Mouse (Mus musculus) C2C12 (cell line): ENCODE data around the gene Rnase4. TPM values are rescaled to one million over a fixed set of nuclear protein-coding genes. Genes with fewer than 3 reads are reported as not detected.

Experiments used
- H3K27me3 ChIP-seq: one replicate; pipeline ENCODE4 v1.6.1; 2011; ENCODE audit not compliant: control insufficient read depth, insufficient read depth, insufficient read length
- H3K36me3 ChIP-seq: one replicate; pipeline ENCODE4 v1.6.1; 2011; ENCODE audit not compliant: control insufficient read depth, insufficient read depth
- H3K4me3 ChIP-seq: one replicate; pipeline ENCODE4 v1.5.1; 2011; ENCODE audit warnings: mild to moderate bottlenecking, control low read depth; ENCODE audit not compliant: poor library complexity, insufficient read depth, severe bottlenecking
- H3K79me2 ChIP-seq: one replicate; pipeline ENCODE4 v1.6.1; 2011; ENCODE audit not compliant: control insufficient read depth, insufficient read depth
- H3K79me3 ChIP-seq: one replicate; pipeline ENCODE4 v1.6.1; 2011; ENCODE audit warnings: low read depth, control low read depth
- H3ac ChIP-seq: one replicate; pipeline ENCODE3; 2011; ENCODE audit warnings: low read depth; ENCODE audit not compliant: control insufficient read depth, insufficient read length
- CEBPB ChIP-seq: IDR thresholded peaks from one replicate; pipeline ENCODE4 v1.6.1; 2011; ENCODE audit warnings: low read depth, mild to moderate bottlenecking, control low read depth, moderate library complexity
- CTCF ChIP-seq: IDR thresholded peaks from one replicate; pipeline ENCODE4 v1.5.1; 2011; ENCODE audit not compliant: control insufficient read depth, insufficient read depth, insufficient read length
- FOSL1 ChIP-seq: IDR thresholded peaks from one replicate; pipeline ENCODE4 v1.8.0; 2011; ENCODE audit warnings: mild to moderate bottlenecking, low read length; ENCODE audit not compliant: poor library complexity, insufficient read depth, severe bottlenecking
- MAX ChIP-seq: IDR thresholded peaks from one replicate; pipeline ENCODE4 v1.6.1; 2011; ENCODE audit warnings: mild to moderate bottlenecking, control low read depth
- MYOD1 ChIP-seq: IDR thresholded peaks from one replicate; pipeline ENCODE4 v1.6.1; 2011; ENCODE audit warnings: low read depth; ENCODE audit not compliant: control insufficient read depth, insufficient read length
- MYOG ChIP-seq: IDR thresholded peaks from one replicate; pipeline ENCODE4 v1.6.1; 2011; ENCODE audit not compliant: control insufficient read depth, insufficient read length; ENCODE audit errors: extremely low read depth
- USF1 ChIP-seq: IDR thresholded peaks from one replicate; pipeline ENCODE4 v1.6.1; 2011; ENCODE audit warnings: low read depth, mild to moderate bottlenecking, control low read depth, moderate library complexity
- polyA plus RNA-seq: library from polyadenylated mRNA; unstranded; fragments of >200 nt; fragmentation: generic; extraction: Trizol; gene quantifications from one replicate; pipeline ENCODE4 v1.2.1, GENCODE M21; 2012; ENCODE audit warnings: missing spikeins

Rnase4 gene
- polyA plus RNA-seq, 1 experiment = 14.5 TPM

DNA sequence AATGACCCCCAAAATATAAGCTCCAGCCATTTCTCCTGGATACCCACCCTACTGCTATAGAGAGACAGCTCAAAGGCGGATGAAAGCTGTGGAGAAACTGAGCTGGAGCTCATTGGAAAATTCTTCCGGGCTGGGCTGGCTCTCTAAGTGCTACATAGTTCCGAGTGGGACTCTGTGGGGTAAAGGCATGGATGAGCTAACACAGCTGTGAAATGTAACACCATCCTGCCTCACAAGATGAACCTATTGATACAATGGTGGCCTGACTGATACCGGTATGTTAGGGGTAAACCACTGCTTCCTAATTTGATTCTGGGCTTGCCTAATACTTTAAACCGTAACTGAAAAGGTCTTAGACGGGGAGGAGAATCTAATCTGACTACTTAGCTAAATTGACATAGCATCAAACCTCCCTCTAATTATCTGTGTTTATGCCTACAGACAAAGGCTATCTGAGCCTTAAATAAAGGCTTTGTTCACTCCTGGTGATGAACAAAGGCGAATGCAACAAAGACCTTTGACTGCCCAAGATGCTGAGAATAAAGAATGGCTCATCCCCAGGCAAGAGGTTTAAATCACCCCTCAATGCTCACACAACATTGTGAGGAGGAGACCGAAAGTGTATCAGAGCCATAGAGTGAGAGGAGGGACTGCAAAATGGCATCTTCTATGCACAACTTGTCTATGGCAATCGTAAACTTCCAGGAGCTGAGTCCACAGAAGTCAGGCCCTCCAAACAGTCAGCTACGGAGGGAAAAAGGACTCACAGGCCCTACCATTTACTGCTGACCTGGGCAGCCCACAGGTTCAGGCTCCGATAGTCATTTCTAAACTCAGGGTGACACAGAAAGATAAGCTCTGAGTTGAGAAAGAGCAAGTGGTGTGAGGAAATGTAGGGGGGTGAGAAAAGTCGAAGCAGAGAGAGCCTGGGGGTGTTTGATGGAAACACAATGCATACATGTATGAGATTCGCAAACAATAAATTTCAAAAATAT, 36.3 kb upstream of the Rnase4 start:
- no peaks in the 10 kb centered on the region for H3K36me3 ChIP-seq
- no peak overlapping the region for H3K4me3 ChIP-seq
- H3K79me2 ChIP-seq = no peaks in the 10 kb centered on the region
- H3K79me3 ChIP-seq = no peaks in the 10 kb centered on the region
- H3K27me3 ChIP-seq = no peaks in the 10 kb centered on the region
- TF ChIP-seq CTCF (no peak), FOSL1 (no peak), USF1 (no peak), MYOD1 (no peak), MYOG (no peak), MAX (no peak), CEBPB (no peak)
- H3ac ChIP-seq = no peak overlapping the region

GRCm38 (mm10) chr14:51057401-51057831, 33.5 kb upstream of the Rnase4 start, which contains the start of gene Rnase12:
Rnase12 (minus strand) TSS chr14:51057661.
- no peaks in the 10 kb centered on the region for H3K27me3 ChIP-seq
- H3K79me2 ChIP-seq = no peaks in the 10 kb centered on the region
- no peak within 1 kb of the TSS for H3ac ChIP-seq
- no peaks in the 10 kb centered on the region for H3K36me3 ChIP-seq
- no peaks in the 10 kb centered on the region for H3K79me3 ChIP-seq
- no peak within 1 kb of the TSS for H3K4me3 ChIP-seq
- TF ChIP-seq FOSL1 = no peak
- TF ChIP-seq MAX = no peak
- TF ChIP-seq USF1 = no peak
- no peak for TF ChIP-seq MYOD1
- TF ChIP-seq CTCF = no peak
- TF ChIP-seq CEBPB = no peak
- no peak for TF ChIP-seq MYOG

- H3K36me3 ChIP-seq = no peaks in the 10 kb centered on the region
- H3ac ChIP-seq = no peak overlapping the region
- no peaks in the 10 kb centered on the region for H3K79me2 ChIP-seq
- no peaks in the 10 kb centered on the region for H3K27me3 ChIP-seq
- no peak overlapping the region for H3K4me3 ChIP-seq
- TF ChIP-seq CTCF (no peak), FOSL1 (no peak), MAX (no peak), CEBPB (no peak), MYOG (no peak), USF1 (no peak), MYOD1 (no peak)
- no peaks in the 10 kb centered on the region for H3K79me3 ChIP-seq
These were observed 30.1 kb upstream of the Rnase4 start for GRCm38 (mm10) chr14:51060761-51061160.

DNA sequence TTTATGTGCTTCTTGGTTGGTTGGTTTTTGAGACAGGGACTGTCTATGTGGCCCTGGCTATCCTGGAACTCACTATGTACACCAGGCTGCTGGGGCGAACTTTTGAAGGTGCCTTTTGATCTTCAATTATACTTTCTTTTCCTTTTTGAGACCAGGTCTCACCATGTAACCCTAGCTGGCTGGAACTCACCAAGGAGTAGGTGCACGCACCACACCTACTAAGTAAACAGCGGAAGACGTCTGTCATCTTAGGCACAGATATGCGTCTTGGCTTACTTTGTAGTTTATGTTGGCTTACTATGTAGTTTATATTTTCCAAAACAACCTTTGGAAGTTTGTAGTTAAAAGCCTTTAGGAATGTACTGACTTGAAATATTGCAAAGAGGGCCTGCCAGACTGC, 21.9 kb upstream of the Rnase4 start:
- H3K79me2 ChIP-seq = no peaks in the 10 kb centered on the region
- peaks cover 8% of the 10 kb centered on the region for H3K27me3 ChIP-seq
- H3K4me3 ChIP-seq = no peak overlapping the region
- H3K36me3 ChIP-seq = no peaks in the 10 kb centered on the region
- TF ChIP-seq USF1 (no peak), MYOG (no peak), FOSL1 (no peak), CEBPB (no peak), CTCF (no peak), MAX (no peak), MYOD1 (no peak)
- no peak overlapping the region for H3ac ChIP-seq
- no peaks in the 10 kb centered on the region for H3K79me3 ChIP-seq

DNA sequence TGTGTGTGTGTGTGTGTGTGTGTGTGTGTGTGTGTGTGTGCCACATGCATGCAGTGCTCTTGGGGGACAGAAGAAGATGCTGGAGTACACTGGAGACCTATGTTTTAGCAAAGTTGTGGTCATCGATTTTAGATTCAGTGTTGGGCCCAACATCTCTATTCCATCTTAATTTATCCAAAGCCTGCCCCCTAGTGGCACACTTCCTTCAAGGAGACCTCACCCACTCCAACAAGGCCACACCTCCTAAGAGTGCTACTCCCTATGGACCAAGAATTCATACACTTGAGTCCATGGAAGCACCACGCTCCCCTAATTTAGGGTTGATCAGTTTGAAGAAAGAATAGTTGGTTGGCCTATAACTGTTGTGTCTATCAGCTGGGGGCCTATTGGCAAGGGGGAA, 21.3 kb upstream of the Rnase4 start:
- H3K4me3 ChIP-seq = no peak overlapping the region
- no peak for TF ChIP-seq CEBPB
- no peak for TF ChIP-seq CTCF
- TF ChIP-seq USF1 = no peak
- TF ChIP-seq MYOD1 = no peak
- TF ChIP-seq MAX = no peak
- no peak for TF ChIP-seq FOSL1
- no peak for TF ChIP-seq MYOG
- peaks cover 8% of the 10 kb centered on the region for H3K27me3 ChIP-seq
- H3K79me2 ChIP-seq = no peaks in the 10 kb centered on the region
- no peaks in the 10 kb centered on the region for H3K79me3 ChIP-seq
- no peaks in the 10 kb centered on the region for H3K36me3 ChIP-seq
- H3ac ChIP-seq = no peak overlapping the region

- H3ac ChIP-seq = no peak within 1 kb of the TSS
- no peaks in the 10 kb centered on the region for H3K36me3 ChIP-seq
- no peak within 1 kb of the TSS for H3K4me3 ChIP-seq
- peaks cover 8% of the 10 kb centered on the region for H3K27me3 ChIP-seq
- H3K79me2 ChIP-seq = no peaks in the 10 kb centered on the region
- no peaks in the 10 kb centered on the region for H3K79me3 ChIP-seq
- TF ChIP-seq FOSL1 = no peak
- no peak for TF ChIP-seq CTCF
- TF ChIP-seq MYOD1 = no peak
- TF ChIP-seq MYOG = no peak
These were observed 16.5 kb upstream of the Rnase4 start, which contains the start of gene Olfr750 for GRCm38 (mm10) chr14:51074335-51074734. Olfr750 (minus strand) TSS chr14:51074435.
